Comparison of ENCODE assay signal across 22 mouse cellular contexts in the genomic region with DNA sequence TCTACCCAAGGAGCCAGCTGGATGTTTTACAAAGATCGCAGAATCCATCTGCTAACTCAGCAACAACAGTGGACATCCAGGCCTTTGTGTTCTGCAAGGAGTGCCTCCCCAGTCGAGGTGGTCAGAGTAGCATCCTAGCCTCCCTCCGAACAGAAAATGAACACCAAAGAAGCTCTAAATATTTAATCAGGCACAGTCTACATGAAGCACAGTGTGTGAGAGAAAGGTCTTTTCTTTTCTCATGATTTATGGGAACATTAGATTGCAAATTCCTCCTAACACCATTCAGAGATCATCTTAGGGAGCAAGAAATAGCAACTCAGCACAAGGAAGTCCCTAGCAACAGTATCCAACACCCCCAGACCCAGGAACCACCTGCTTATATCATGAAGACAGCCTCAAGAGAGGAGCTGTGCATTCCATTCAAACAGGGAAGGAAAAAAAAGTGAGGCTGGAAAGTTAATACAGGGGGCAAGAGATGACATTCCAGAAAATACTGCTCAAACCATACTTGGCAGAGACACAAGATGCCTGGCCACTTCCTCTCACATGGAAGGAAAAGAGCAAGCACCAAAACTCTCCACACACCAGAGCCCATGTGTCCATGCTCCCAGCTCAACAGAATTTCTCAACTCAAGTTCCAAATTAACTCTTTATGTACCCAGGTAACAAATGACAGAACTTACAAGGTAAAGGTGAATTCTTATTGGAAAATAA. TPM values are rescaled to one million over a fixed set of nuclear protein-coding genes. Genes with fewer than 3 reads are reported as not detected.
DNase-seq lines count a peak whose midpoint lies in the region; ATAC-seq lines count a peak whose summit lies in the region.
"Had no signal": no experiment of that assay in that cellular context is flagged by ENCODE, and none has a peak within 500 bp of the region (broad histone marks: within the 10 kb centered on the region; RNA-seq: fewer than 3 reads in every experiment).

No protein-coding gene starts in this region.

- peaks cover 9% of the 10 kb centered on the region for H3K36me3 ChIP-seq in forebrain, embryonic 16.5 days (ENCODE audit: control insufficient read depth, insufficient read depth)
- H3K36me3 ChIP-seq in forebrain, embryonic 10.5 days (replicated peaks), result peaks cover 39% of the 10 kb centered on the region
- peaks cover 43% of the 10 kb centered on the region for H3K36me3 ChIP-seq in kidney, embryonic 15.5 days
- H3K36me3 ChIP-seq in midbrain, embryonic 11.5 days (ENCODE audit: control insufficient read depth, insufficient read depth, low read length), result peaks cover 5% of the 10 kb centered on the region
- peaks cover 23% of the 10 kb centered on the region for H3K36me3 ChIP-seq in midbrain, embryonic 13.5 days
- peaks cover 17% of the 10 kb centered on the region; the same call in 1 of the 2 replicates for H3K36me3 ChIP-seq in neural tube, embryonic 15.5 days

- 69% methylated on average over 3 of the region's 3 CpGs for WGBS in forebrain, embryonic 16.5 days
- 83% methylated on average over 3 of the region's 3 CpGs for WGBS in forebrain, embryonic 10.5 days
- WGBS in kidney, embryonic 15.5 days, result 67% methylated on average over 3 of the region's 3 CpGs
- WGBS in midbrain, embryonic 11.5 days, result 82% methylated on average over 3 of the region's 3 CpGs
- WGBS in midbrain, embryonic 13.5 days, result 61% methylated on average over 3 of the region's 3 CpGs
- WGBS in neural tube, embryonic 15.5 days, result 18% methylated on average over 3 of the region's 3 CpGs

- H3K27me3 ChIP-seq in forebrain, embryonic 16.5 days (replicated peaks; ENCODE audit: control insufficient read depth, insufficient read depth, low read length), result no peaks in the 10 kb centered on the region
- H3K27me3 ChIP-seq in forebrain, embryonic 10.5 days (ENCODE audit: poor library complexity, severe bottlenecking), result no peaks in the 10 kb centered on the region
- H3K27me3 ChIP-seq in kidney, embryonic 15.5 days, result no peaks in the 10 kb centered on the region
- no peaks in the 10 kb centered on the region for H3K27me3 ChIP-seq in midbrain, embryonic 11.5 days (ENCODE audit: control insufficient read depth, insufficient read depth, low read length)
- no peaks in the 10 kb centered on the region for H3K27me3 ChIP-seq in midbrain, embryonic 13.5 days
- no peaks in the 10 kb centered on the region for H3K27me3 ChIP-seq in neural tube, embryonic 15.5 days (replicated peaks)
- H3K27me3 ChIP-seq: embryonic facial prominence, embryonic 13.5 days; heart, embryonic 13.5 days had no signal

- no peak overlapping the region for H3K4me2 ChIP-seq in forebrain, embryonic 16.5 days (ENCODE audit: low read length)
- H3K4me2 ChIP-seq in kidney, embryonic 15.5 days, result no peak overlapping the region
- no peak overlapping the region for H3K4me2 ChIP-seq in midbrain, embryonic 11.5 days
- no peak overlapping the region for H3K4me2 ChIP-seq in midbrain, embryonic 13.5 days (replicated peaks)
- no peak overlapping the region for H3K4me2 ChIP-seq in neural tube, embryonic 15.5 days
- H3K4me2 ChIP-seq: embryonic facial prominence, embryonic 13.5 days; heart, embryonic 13.5 days; liver, embryonic 11.5 days had no signal

- no peak for DNase-seq in forebrain, embryonic 10.5 days (ENCODE audit: extremely low spot score, low spot score)
- DNase-seq in kidney, adult 8-10 months, result no peak
- DNase-seq in midbrain, embryonic 11.5 days (ENCODE audit: low spot score, missing footprints), result peak; percentile 78
- DNase-seq: adrenal gland, postnatal 14 days; cerebellum, adult 11 months; cerebellum, postnatal 10 days; forebrain, postnatal 0 days; layer of hippocampus, postnatal 36 days; lung, adult 18-20 months; lung, postnatal 36 days; right cerebral cortex, postnatal 14 days; spleen, adult 18-20 months had no signal

- no peak overlapping the region for H3K9ac ChIP-seq in forebrain, embryonic 16.5 days (replicated peaks; ENCODE audit: low read depth, low read length)
- H3K9ac ChIP-seq in kidney, embryonic 15.5 days, result no peak overlapping the region
- H3K9ac ChIP-seq in midbrain, embryonic 11.5 days (ENCODE audit: low read length), result no peak overlapping the region
- H3K9ac ChIP-seq in midbrain, embryonic 13.5 days (replicated peaks), result no peak overlapping the region
- H3K9ac ChIP-seq in neural tube, embryonic 15.5 days (replicated peaks), result no peak overlapping the region
- H3K9ac ChIP-seq: embryonic facial prominence, embryonic 13.5 days; forebrain, postnatal 0 days; heart, embryonic 13.5 days had no signal

- H3K4me1 ChIP-seq in forebrain, embryonic 16.5 days (replicated peaks; ENCODE audit: control insufficient read depth, insufficient read depth, low read length), result no peaks in the 10 kb centered on the region; the same call in 1 of the 2 replicates
- H3K4me1 ChIP-seq in forebrain, embryonic 10.5 days, result peaks cover 17% of the 10 kb centered on the region
- H3K4me1 ChIP-seq in kidney, embryonic 15.5 days, result peaks cover 17% of the 10 kb centered on the region
- no peaks in the 10 kb centered on the region; the same call in 1 of the 2 replicates for H3K4me1 ChIP-seq in midbrain, embryonic 11.5 days (ENCODE audit: control insufficient read depth, insufficient read depth, low read length)
- 0 out of 2 replicates have a peak, but pooled peaks cover 7% of the 10 kb centered on the region for H3K4me1 ChIP-seq in midbrain, embryonic 13.5 days (replicated peaks)
- H3K4me1 ChIP-seq in neural tube, embryonic 15.5 days, result peaks cover 11% of the 10 kb centered on the region
- H3K4me1 ChIP-seq: embryonic facial prominence, embryonic 13.5 days had no signal

- H3K4me3 ChIP-seq in forebrain, embryonic 16.5 days (replicated peaks; ENCODE audit: low read length), result no peak overlapping the region
- no peak overlapping the region for H3K4me3 ChIP-seq in forebrain, embryonic 10.5 days
- H3K4me3 ChIP-seq in kidney, embryonic 15.5 days (replicated peaks), result no peak overlapping the region
- H3K4me3 ChIP-seq in midbrain, embryonic 11.5 days (ENCODE audit: low read depth, low read length), result no peak overlapping the region
- no peak overlapping the region for H3K4me3 ChIP-seq in midbrain, embryonic 13.5 days (replicated peaks)
- no peak overlapping the region for H3K4me3 ChIP-seq in neural tube, embryonic 15.5 days (replicated peaks)
- H3K4me3 ChIP-seq: embryonic facial prominence, embryonic 13.5 days; heart, embryonic 13.5 days had no signal

- H3K27ac ChIP-seq in forebrain, embryonic 16.5 days (ENCODE audit: low read length), result no peak overlapping the region
- no peak overlapping the region for H3K27ac ChIP-seq in forebrain, embryonic 10.5 days
- no peak overlapping the region for H3K27ac ChIP-seq in kidney, embryonic 15.5 days
- H3K27ac ChIP-seq in midbrain, embryonic 11.5 days (ENCODE audit: low read depth, low read length), result no peak overlapping the region
- no peak overlapping the region for H3K27ac ChIP-seq in midbrain, embryonic 13.5 days
- H3K27ac ChIP-seq in neural tube, embryonic 15.5 days (replicated peaks), result peak overlapping the region; percentile 28; the same call in 1 of the 2 replicates
- H3K27ac ChIP-seq: embryonic facial prominence, embryonic 13.5 days; heart, embryonic 13.5 days had no signal

- no peaks in the 10 kb centered on the region for H3K9me3 ChIP-seq in forebrain, embryonic 16.5 days (ENCODE audit: control insufficient read depth, low read length)
- no peaks in the 10 kb centered on the region for H3K9me3 ChIP-seq in forebrain, embryonic 10.5 days
- H3K9me3 ChIP-seq in kidney, embryonic 15.5 days (replicated peaks), result no peaks in the 10 kb centered on the region
- no peaks in the 10 kb centered on the region for H3K9me3 ChIP-seq in midbrain, embryonic 11.5 days (ENCODE audit: control insufficient read depth, low read length)
- no peaks in the 10 kb centered on the region for H3K9me3 ChIP-seq in midbrain, embryonic 13.5 days
- no peaks in the 10 kb centered on the region for H3K9me3 ChIP-seq in neural tube, embryonic 15.5 days (replicated peaks)
- H3K9me3 ChIP-seq: embryonic facial prominence, embryonic 13.5 days; heart, embryonic 13.5 days had no signal

- 0 out of 2 replicates have a peak, but pooled peaks have one; percentile 20 for ATAC-seq in forebrain, embryonic 16.5 days
- ATAC-seq in kidney, embryonic 15.5 days (replicated peaks; ENCODE audit: low FRiP score), result 0 out of 2 replicates have a peak, but pooled peaks have one; percentile 33
- ATAC-seq in midbrain, embryonic 11.5 days (ENCODE audit: low FRiP score), result no peak
- no peak for ATAC-seq in midbrain, embryonic 13.5 days
- peak; percentile 28 for ATAC-seq in neural tube, embryonic 15.5 days (ENCODE audit: low FRiP score)
- no peak for ATAC-seq in granulocyte monocyte progenitor cell, adult 5-6 weeks (replicated peaks; ENCODE audit: poor library complexity, severe bottlenecking)
- ATAC-seq: CD4-positive, CD25-positive, alpha-beta regulatory T cell, adult 4 months; forebrain, postnatal 0 days; inflammation-experienced regulatory T-cells, adult 6 months had no signal

RNA-seq across cellular contexts. Expression of gene Tmtc4, which starts 8.8 kb away (rescaled TPM):
- polyA plus RNA-seq in forebrain, embryonic 16.5 days (2015; fragmentation: Nextera tagmentation; extraction: Ambion mirVana), result 40.3 and 42.1 TPM in 2 replicates
- polyA plus RNA-seq in forebrain, embryonic 10.5 days (2016; fragmentation: Nextera tagmentation; extraction: Ambion mirVana), result 23.5 and 26.3 TPM in 2 replicates
- 37.2 and 37.9 TPM in 2 replicates for polyA plus RNA-seq in kidney, embryonic 15.5 days (2015; fragmentation: Nextera tagmentation; extraction: Ambion mirVana)
- polyA plus RNA-seq in midbrain, embryonic 11.5 days (2014; fragmentation: Nextera tagmentation; extraction: Ambion mirVana), result 39.8 and 41.6 TPM in 2 replicates
- polyA plus RNA-seq in midbrain, embryonic 13.5 days (2015; fragmentation: Nextera tagmentation; extraction: Ambion mirVana), result 48.1 and 51.5 TPM in 2 replicates
- polyA plus RNA-seq in neural tube, embryonic 15.5 days (2015; fragmentation: Nextera tagmentation; extraction: Ambion mirVana), result 49.0 and 57.2 TPM in 2 replicates
- total RNA-seq in granulocyte monocyte progenitor cell, adult 5-6 weeks (2014; fragmentation: Nextera tagmentation), result 2.8 and 6.3 TPM in 2 replicates
- total RNA-seq in granulocyte monocyte progenitor cell, adult 5-6 weeks (2017), result 8.5 and 13.2 TPM in 2 replicates

Comparison
In these comparisons a context has a peak if more than half of its experiments do, and no peak if none do; other contexts are left out.
1. ATAC-seq: peak in forebrain, embryonic 16.5 days (single experiment), kidney, embryonic 15.5 days (single experiment) and neural tube, embryonic 15.5 days (single experiment); none in midbrain, embryonic 11.5 days (single experiment), midbrain, embryonic 13.5 days (single experiment) and granulocyte monocyte progenitor cell, adult 5-6 weeks (single experiment).